Mouse (Mus musculus) urinary bladder, postnatal 25 days (tissue): ENCODE data around the gene Gm38655.

Experiments used
- DNase-seq: peaks from one replicate; pipeline ENCODE4 v3.0.0; 2022; ENCODE audit warnings: low spot score

Gm38655 gene

GRCm38 (mm10) chr17:25175411-25175810 lies at the start of gene Gm38655:
Gene Gm38655, minus strand, starts transcription at chr17:25175471.
- DNase-seq, result peak; percentile 24

GRCm38 (mm10) chr17:25224586-25225222 lies 49.4 kb upstream of the Gm38655 start:
- DNase-seq, result no peak

DNA sequence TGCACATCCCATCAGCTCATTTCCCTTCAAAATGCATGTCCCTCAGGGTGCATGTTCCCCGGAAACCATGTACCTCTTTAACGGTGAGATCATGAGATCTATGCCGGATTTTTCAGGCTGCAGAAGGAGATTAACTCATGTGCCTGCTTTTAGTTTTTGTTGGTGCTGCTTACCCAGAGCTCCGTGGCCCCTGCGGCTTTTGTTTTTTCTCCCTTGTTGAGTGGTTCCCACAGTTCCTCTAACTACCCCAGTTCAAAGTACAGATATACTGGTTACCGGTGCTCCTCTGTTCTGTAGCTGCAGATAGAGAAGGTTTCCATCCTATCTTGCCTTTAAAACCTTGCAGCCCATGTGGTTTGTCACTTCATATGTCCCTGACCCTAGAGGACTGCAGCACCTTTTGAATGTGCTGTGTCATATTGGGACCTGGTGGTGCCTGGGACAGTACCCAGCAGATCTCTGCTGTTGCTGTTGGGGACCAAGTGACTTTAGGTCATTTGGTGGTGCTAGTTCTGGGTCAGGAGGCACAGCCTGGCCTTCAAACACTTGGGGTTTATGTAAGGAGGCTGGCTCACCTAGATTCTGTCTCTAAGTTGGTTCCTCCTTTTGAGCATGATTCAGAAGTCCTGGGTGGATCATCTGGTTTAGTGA lies 47.8 kb upstream of the Gm38655 start:
- no peak for DNase-seq

DNA sequence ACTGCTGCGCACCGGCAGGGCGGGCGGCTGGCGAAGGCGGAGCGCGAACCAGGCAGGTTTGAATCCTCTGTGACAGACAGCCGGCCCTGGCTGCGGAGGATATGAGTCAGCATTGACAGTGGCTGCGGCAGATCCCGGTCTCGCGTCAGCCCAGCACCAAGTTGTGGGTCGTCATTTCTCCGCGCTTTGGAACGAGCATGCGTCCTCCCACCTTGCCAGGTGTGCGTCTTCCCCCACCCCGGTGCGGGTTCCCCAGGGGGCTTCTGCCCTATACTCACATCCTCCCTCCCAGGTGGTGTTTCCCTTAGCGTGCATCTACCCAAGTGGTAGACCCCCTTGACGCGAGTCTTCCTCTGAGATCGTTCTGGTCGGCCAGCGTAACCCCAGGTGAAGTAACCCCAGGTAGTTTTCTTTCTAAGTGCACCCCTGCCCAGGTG lies 47.3 kb upstream of the Gm38655 start:
- peak; percentile 23 for DNase-seq

DNA sequence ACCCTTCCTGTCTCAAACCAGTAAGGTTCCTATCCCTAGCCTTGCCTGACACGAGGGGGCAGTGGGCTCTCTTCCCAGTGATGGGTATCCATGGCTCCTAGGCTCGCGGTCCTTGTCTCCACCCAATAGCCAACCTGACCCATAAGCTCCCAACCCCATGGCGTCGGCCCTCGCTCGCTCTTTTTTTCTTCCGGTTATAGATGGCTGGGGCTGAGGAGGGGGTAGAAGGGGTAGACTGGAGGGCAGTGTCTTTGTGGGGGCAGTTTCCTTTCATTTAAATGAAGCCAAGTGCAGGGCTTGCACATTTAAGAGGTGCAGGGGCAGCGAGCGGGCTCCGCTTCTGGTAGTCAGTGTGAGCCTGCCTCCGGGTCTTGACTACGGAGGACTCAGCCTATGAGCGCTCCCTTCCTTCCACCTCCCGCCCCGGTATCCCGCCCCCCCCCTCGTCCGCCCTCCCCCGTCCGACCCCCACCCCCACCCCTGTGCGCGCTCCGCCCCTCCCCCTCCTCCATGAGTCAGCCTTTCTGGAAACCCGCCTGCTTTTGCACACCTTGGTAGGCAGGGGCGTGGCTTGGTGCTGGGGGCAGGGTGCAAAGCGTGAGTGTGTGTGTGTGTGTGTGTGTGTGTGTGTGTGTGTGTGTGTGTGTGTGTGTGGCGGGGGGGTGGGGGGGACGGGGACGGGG lies 46.7 kb upstream of the Gm38655 start:
- DNase-seq, result peak; percentile 63

DNA sequence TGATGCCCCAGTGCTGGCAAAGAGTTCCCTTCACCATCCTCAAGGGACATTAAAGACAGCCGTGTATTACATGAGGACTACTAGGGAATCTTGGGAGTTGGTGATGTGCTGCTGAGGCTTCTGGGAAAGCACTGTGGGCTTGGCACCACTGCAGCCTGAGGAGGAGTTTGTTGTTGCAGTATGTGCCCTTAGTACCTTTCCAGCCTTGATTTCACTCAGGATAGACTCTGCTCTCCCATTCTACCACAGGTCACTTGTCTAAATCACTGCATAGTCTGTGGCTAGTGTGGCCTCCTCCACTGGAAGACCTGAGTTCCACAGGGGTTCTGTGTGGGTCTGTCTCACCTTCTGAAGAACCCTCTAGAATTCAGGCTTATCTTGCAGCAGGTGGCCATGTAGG lies 45.5 kb upstream of the Gm38655 start:
- no peak for DNase-seq

GRCm38 (mm10) chr17:25219492-25220295 lies 44.4 kb upstream of the Gm38655 start:
- no peak for DNase-seq

- no peak for DNase-seq
These were observed 43.7 kb upstream of the Gm38655 start for GRCm38 (mm10) chr17:25218967-25219366.

- DNase-seq, result no peak
These were observed 40.2 kb upstream of the Gm38655 start for GRCm38 (mm10) chr17:25215431-25215830.

DNA sequence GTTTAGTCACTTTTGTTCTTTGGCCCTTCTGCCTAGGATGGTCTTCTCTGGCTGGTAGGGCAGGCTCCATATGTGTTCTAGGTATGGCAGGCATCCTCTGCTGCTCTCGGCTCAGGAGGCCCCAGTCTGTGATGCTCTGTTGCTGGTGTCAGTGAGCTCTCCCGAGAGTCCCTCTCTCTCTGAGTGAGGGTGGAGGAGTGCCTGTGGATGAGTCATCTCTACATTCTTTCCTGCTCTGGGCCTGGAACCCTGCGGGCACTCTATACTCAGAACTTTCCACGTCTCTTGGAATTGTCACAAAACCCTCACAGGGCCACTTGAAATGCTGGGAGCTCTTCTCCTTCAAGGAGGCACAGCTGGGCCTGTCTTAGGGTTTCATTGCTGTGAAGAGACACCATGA lies 36.4 kb upstream of the Gm38655 start:
- DNase-seq, result no peak

DNA sequence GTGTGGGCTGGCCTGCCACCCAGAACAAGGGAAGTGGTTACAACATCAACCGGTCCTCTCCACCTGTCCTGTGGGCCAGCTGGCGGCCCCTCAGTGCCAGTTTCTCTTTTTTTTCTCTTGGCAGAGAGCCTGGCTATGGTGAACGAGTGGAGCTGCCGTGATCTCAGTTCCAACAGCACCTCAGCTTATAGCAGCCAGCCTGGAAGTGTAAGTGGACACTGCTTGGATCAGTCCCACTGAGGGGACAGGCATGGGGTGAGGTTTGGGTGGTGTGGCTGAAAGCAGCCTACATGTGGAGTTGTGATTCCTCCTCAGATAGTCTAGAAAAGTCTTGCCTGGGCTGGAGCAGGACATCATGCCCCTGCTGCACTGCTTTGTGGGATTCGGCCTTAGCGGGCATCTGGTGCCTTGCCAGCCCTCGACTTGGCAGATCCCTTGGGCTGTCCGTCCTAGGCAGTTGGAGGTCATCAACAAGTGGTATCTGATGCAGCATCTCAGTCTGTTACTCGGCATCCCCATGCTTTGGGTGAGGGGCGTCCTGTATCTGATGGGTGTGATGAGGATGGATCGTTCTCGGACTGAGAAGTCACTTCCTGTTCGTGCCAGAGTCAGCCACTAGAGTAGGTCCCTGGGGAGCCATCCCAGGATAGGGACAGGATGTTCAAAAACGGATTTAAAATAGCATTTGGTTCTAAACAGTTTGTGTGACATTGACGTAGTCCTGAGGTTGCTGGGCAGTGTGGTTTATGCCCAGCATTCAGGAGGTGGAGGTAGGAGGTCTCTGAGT lies 35.6 kb upstream of the Gm38655 start:
- DNase-seq, result no peak

DNA sequence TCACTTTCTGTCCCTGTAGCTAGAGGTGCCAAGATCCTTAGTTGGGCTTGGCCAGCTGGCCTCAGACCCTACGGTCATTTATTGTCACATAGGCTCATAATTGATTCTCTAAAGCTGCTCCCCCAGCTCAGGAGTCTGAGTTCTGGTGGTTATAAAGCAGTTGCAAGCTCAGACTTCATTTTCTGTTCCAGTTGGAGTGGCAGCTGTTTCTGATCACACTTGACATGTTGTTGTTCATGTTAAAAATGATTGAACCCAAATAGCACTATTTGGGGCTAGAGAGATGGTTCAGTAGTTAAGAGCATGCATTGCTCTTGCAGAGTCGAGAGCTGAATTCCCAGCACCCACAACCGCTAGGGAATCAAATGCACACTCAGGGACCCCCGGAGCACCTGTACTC lies 34.7 kb upstream of the Gm38655 start:
- no peak for DNase-seq

- no peak for DNase-seq
These were observed 27.1 kb upstream of the Gm38655 start for GRCm38 (mm10) chr17:25202401-25202800.

DNA sequence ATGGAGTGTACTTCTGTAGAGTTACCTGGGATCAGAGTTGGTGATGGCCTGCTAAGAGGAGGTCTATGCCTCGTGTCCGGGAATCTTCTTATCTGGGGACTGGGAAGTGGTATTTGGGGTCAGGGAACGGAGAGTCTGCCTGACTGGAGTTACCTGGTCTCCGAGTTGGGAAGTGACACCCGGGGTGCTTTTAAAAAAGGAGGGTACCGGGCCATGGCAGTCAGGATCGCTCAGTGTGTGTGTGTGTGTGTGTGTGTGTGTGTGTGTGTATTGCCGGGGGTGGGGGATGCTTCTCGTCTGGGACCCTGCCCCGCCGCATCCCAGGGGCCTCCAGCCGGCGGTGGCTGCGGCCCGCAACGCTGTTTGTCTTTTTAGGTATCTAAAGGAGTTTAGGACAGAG lies 13.8 kb upstream of the Gm38655 start:
- DNase-seq, result no peak

DNA sequence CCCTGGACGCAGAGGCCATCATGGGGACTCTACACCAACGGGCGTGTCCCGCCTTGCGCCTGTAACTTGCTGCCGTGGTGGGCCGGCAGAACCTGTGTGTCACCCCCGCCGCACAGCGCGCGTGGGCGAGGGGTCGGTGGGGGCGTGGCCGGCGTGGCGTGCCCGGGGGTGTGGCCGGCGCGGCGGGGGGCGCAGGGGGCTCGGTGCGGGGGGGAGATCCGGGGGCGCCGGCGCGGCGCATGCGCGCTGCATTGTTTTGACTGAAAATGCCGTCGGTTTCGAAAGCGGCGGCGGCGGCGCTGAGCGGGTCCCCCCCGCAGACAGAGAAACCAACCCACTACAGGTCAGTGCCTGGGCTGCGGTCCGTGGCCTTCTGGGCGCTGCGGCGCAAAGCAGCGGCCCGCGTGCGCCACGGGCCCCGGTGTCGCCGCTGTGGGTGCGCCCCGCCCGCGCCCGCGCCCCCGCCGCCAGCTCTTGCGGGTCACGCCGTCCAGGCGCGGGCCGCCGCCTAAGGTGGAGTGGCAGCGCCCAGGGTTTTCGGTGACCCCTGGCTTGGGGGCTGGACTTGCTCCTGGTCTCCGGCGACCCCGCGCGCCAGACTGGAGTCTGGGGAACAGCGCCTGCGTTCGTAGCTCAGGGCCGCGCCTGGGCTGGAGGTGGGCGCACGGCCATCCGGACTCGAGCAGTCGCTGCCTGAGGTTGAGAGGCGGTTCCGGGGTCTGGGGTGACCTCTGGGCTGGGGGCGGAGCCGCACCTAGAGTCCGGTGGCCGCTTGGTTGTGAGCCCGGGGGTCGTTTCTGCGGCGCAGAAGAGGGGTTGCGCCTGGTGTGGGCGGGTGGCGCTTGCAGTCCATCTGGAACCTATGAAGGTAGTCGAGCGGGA lies 13.1 kb upstream of the Gm38655 start, which contains the start of gene Unkl:
Gene Unkl (plus strand): TSS at position 248 of the 882 bp plus-strand sequence.
- peak; percentile 75 for DNase-seq

GRCm38 (mm10) chr17:25187784-25188149 lies 12.5 kb upstream of the Gm38655 start:
- DNase-seq, result no peak

- no peak for DNase-seq
These were observed 9.7 kb upstream of the Gm38655 start for GRCm38 (mm10) chr17:25184961-25185360.

GRCm38 (mm10) chr17:25184129-25184691 lies 8.9 kb upstream of the Gm38655 start, which contains the start of gene BC003965:
Gene BC003965, plus strand, starts transcription at chr17:25184554.
- peak; percentile 98 for DNase-seq

DNA sequence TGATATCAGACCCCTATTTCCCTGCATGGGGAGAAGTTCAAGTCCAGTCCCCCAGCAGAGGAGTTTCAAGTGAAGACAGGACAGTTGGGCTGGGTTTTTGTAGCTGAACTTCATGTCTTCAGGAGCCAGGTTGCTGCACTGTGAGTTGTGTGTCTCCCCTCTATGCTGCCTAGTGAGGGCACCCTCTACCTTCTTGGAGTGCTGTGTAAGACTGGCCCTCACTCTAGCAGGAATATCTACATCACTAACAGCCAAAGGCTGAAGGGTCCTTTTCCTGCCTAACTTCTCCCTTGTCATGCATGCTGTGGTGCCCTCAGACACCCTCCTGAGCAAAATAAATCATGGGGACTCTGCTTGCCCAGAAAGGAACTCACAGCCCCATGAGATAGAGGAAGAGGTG lies 8.0 kb upstream of the Gm38655 start:
- DNase-seq, result no peak

GRCm38 (mm10) chr17:25172558-25172957 lies 2.7 kb downstream of the Gm38655 start:
- DNase-seq, result no peak
